Mouse (Mus musculus) layer of hippocampus, adult 2 months (tissue): Measurements from ENCODE around the gene Naa16. TPM values are rescaled to one million over a fixed set of nuclear protein-coding genes. Genes with fewer than 3 reads are reported as not detected.

ENCODE experiments used
- DNase-seq, 2 experiments: peaks; one replicate each; pipeline ENCODE4 v3.0.0; 2022; ENCODE audit warnings: low spot score in 2 of 2
- H3K27ac ChIP-seq: fragments of 200-600 bp; 2 replicates; pipeline ENCODE4 v1.8.1; 2022
- H3K4me3 ChIP-seq: fragments of 200-600 bp; 2 replicates; pipeline ENCODE4 v1.8.1; 2022; ENCODE audit warnings: mild to moderate bottlenecking
- CTCF ChIP-seq: fragments of 200-600 bp; conservative IDR thresholded peaks from 2 replicates; pipeline ENCODE4 v1.8.1; 2022; ENCODE audit warnings: antibody characterized with exemption, mild to moderate bottlenecking, moderate library complexity
- total RNA-seq, 2 experiments: library from RNA; stranded (reverse); gene quantifications; 2 replicates each; pipeline ENCODE4 v1.2.3; 2021

Naa16 gene
- total RNA-seq, 2 experiments from 2014 or later, result 13.5 to 15.2 TPM

DNA sequence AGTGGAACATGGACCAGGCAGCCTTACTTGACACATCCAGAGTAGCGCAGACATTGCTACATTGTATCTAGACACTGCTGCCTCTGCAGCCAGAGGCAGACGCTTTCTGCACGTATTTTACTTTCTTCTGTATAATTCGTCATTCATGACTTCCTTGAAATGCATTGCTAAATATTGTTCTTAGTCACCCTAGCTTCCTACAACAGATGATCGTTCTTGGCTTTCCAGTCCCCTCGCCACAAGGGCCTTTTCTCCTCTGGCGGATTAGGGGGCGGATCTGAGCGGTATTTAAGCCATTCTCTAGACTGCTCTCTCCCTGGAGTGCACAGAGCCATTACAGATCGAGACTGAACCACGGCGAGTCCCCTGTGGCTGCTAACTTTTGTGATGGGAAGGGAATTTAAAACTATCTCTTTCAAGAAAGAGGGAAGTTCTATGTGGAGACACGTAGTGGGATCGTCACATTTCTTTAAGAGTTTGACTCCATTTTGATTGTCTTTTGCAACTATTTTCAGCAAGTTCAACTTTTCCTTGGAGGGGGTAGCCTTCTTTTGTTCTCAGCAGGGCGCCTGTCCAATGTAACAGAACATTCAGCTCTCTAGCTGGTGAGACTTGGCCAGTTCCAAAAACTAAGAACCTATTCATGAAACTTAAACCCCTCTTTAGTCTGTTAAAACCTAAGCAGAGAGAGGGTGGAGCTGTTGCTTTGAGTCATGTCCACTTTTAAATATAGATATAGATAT is 99.7 kb downstream of the Naa16 start:
- no peak for TF ChIP-seq CTCF
- no peak for DNase-seq
- Histone ChIP-seq H3K27ac (peak overlapping the region; percentile 60), H3K4me3 (no peak overlapping the region)

DNA sequence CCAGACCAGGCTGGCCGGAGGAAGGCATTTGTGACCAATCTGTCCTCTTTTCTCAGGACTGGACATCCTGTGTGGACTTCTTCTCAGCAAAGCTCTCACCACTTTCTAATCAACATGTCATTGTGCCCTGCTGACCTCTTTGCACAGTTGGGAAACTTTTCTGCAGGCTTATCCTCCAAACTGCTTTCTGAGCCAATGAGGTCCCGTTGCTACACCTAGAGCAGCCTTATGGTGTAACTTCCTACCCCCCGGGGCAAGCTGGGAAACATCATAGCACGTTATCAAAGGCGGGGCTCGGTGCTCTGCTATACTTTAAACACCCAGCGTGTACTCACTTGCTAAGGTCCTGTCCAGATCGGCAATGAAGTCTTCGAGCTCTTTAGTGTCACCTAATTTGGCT is 100.7 kb downstream of the Naa16 start:
- DNase-seq, result no peak
- Histone ChIP-seq H3K27ac (peak overlapping the region; percentile 60; the same call in 1 of the 2 replicates), H3K4me3 (no peak overlapping the region)
- no peak for TF ChIP-seq CTCF

DNA sequence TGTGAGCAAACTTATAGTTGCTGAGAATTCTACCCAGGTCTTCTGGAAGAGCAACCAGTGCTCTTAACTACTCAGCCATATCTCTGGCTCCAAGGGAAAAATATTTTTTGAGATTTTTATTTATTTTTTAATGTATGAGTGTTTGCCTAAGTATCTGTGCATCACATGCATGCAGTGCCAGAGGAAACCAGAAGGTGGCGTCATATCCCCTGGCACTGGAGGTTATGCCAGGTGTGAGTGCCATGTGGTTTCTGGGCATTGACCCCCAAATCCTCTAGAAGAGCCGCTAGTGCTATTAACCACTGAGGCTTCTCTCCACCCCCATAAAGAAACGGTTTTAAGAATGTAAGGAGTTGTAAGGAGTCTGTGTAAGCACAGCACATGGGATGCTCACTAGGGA is 102.3 kb downstream of the Naa16 start:
- no peak overlapping the region for H3K4me3 ChIP-seq
- no peak for DNase-seq
- H3K27ac ChIP-seq, result no peak overlapping the region
- TF ChIP-seq CTCF, result peak; percentile 71

- TF ChIP-seq CTCF, result no peak
- no peak for DNase-seq
- Histone ChIP-seq H3K4me3 (no peak overlapping the region), H3K27ac (no peak overlapping the region)
These were observed 103.2 kb downstream of the Naa16 start for GRCm38 (mm10) chr14:79287251-79287863.

DNA sequence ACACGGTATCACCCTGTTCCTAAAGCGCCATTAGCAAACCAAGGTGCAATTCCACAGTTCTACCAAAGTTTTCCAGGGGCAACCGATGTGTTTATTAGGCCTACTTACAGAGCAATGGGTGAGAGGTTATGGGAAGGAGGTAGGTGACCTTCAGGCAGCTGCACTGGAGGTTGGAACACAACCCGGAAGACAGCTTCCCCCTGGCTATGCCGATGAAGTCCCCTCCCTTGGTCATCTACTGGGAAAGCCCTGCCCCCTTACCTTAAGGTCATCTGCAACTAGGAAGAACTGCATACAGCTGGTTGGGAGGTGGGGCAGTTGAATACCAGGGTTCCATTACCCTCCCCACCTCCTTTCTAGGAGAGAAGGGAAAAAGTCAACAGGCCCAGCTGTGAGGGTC is 105.0 kb downstream of the Naa16 start:
- no peak for TF ChIP-seq CTCF

DNA sequence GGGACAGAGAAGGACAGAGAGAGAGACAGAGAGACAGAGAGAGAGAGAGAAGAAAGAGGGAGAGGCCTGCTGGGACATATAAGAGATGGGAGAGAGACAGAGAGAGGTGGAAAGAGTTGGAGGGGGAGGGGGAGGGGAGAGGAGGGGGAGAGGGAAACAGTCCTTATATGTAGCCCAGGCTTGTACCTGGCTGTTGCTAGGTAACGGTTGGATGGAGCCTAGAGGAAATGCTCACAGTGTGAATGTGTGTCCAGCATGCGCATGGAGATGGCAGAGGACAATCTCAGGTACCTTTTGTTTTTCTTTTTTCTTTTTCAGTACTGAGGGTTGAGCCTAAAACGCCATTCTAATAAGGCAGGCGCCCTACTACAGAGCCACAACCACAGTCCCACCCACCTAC is 106.0 kb downstream of the Naa16 start:
- H3K27ac ChIP-seq, result no peak overlapping the region
- no peak overlapping the region for H3K4me3 ChIP-seq
- DNase-seq, result no peak
- TF ChIP-seq CTCF, result no peak

More for the DNA sequence above, 105.0 kb downstream of the Naa16 start:
- Histone ChIP-seq H3K27ac (no peak overlapping the region), H3K4me3 (no peak overlapping the region)
- DNase-seq, result no peak

DNA sequence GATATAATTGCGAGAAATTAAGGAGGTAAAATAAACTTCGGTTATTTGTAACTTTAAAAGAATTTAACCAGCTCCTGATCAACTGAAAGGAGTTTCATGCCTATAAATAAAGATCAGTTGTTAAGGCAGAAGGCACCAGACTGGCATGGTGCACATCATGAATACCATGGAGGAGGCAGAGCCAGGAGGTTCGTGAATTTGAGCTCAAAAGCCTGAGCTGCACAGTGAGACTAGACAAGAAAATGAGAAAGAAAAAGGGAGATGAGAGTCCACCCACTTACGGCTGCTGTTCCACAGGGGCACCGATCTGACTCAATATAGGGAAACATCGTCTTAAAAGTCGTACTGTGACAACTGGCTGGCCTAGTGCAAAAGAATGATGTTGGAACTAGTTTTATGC is 106.6 kb downstream of the Naa16 start:
- peak overlapping the region; percentile 14; the same call in 1 of the 2 replicates for H3K27ac ChIP-seq
- no peak for TF ChIP-seq CTCF
- no peak overlapping the region for H3K4me3 ChIP-seq
- DNase-seq, result peak in 1 of 2 experiments; percentile 26

DNA sequence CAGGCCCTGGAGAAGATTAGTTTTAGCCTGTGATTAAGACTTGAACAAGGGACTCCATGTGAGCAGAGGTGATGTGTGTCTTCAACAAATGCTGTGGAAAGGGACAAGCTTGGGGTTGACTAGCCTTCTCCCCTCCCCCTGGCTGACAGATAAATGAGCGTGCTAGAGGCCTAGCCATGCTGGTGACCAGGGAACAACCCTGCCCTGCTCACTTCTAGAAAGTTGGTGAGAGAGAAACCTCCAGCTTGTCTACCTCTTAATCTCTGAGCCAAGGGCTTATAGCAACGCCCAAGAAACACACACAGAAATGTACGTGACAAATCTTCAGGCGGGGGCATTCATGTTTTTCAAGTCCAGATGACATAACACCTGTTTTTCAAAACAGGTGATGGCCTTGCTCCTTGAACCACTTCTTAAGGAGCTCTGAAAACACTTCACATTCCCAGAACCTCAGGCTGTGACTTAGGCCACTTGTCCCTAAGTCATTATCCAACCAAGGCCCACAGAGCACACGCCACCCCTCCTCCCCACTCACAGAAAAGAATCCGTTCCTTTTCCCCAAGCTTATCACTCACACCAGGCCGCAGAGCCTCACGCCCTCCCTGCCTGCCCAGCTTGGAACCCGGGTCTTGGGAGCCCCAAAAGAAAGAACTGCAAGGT is 108.6 kb downstream of the Naa16 start:
- no peak for DNase-seq
- no peak for TF ChIP-seq CTCF
- Histone ChIP-seq H3K27ac (no peak overlapping the region), H3K4me3 (no peak overlapping the region)

DNA sequence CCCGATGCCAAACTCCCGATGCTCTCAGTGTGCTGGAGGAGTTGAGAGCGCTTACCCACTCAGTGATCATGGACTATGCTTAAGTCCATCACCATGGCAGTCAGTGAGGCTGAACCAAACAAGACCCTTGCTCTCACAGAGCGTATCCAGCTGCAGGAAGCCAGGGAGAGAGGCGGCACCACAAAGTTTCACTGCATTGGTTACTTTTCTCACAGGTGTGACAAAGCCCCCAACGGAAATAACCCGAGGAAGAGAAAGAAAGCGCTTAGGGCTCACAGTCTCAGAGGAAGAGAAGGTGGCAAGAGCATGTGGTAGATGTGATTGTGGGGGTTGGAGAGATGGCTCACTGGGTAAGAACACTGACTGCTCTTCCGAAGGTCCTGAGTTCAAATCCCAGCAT is 110.1 kb downstream of the Naa16 start:
- Histone ChIP-seq H3K27ac (no peak overlapping the region), H3K4me3 (no peak overlapping the region)
- DNase-seq, result no peak
- no peak for TF ChIP-seq CTCF

DNA sequence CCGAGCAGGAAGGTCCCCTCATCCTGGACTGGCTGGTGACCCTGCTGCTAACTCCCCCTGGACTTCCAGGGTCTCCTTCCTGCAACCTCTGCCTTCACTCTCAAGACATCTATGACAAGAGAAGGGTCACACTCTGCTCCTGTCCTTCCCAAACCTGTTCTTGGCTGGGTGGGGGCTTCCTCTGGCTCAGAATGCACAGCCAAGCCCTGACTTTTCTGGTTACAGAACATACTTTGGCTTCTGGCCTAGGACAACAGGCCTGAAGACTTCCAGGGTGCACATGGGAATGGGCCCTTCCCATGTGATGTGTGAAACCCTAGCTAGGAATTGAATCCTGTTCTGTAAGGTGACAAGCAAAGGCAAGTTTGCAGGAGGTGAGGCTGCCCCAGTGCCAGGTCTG is 111.1 kb downstream of the Naa16 start:
- TF ChIP-seq CTCF, result no peak
- Histone ChIP-seq H3K27ac (no peak overlapping the region), H3K4me3 (no peak overlapping the region)
- DNase-seq, result no peak

DNA sequence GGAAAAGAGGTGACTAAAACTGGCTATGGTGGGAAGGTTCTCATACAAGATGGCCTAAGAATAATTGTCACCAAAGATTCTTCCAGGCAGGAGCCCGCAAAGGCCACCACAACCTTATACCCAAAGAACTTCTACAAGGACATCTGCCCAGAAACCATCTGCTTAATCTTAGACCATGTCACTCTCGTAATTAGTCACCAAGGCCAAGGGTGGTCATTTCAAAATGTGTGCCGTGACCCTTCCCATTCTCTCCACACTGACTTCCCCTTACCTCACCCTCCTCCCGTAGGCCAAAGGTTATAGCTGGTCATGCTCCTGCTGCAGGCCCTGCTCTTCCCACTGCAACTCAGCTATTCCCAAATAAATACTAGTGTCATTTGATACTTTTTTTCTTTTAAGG is 111.7 kb downstream of the Naa16 start:
- Histone ChIP-seq H3K27ac (no peak overlapping the region), H3K4me3 (no peak overlapping the region)
- TF ChIP-seq CTCF, result no peak
- no peak for DNase-seq

DNA sequence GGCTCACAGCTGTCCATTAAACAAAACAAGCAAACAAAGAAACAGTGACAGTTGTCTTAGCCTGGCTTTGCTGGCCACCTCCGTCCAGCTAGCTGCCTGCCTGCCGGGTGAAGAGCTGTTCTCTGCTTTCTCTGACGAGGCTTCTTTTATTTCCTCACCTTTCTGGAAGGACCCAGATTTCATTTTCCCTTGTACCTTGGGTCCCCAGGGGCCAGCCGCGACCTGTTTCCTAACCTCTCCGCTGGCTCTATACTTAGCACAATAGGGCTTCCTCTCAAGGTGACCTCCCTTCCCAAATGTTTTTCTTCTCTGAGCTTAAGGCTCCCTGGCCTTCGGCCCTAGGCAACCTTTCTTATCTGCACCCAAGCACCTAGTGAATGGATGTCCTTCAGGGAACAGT is 112.7 kb downstream of the Naa16 start:
- Histone ChIP-seq H3K27ac (peak overlapping the region; percentile 37; the same call in 1 of the 2 replicates), H3K4me3 (no peak overlapping the region)
- no peak for DNase-seq
- TF ChIP-seq CTCF, result no peak

DNA sequence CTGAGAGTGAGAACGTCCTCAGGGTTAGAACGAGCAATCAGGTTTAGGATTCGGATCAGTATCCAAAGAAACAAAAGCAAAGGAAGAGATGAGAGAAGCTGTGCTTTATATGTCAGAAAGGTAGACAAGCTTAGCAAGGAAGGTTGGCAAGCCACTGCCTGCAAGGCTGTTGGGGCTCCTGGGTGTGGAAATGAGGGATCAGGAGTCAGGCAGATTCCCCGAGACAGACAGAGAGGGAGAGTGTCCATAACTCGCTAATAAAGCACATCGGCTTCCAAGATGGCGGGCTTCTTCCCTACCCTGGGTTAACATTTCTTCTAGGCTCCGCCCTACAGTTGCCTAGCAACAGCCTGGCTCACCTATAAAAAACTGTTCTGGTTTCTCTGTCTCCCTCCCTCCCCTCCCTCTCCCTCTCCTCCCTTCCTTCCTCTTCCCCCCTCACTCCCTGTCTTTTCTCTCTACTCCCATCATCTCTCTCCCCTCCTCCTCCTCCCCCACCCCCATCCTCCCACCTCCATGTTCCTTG is 114.6 kb downstream of the Naa16 start:
- no peak for DNase-seq
- TF ChIP-seq CTCF, result no peak
- Histone ChIP-seq H3K4me3 (no peak overlapping the region), H3K27ac (no peak overlapping the region)
